Mouse (Mus musculus): ENCODE measurements around the gene Tnik. TPM values are rescaled to one million over a fixed set of nuclear protein-coding genes. Genes with fewer than 3 reads are reported as not detected.

The Tnik gene
- polyA plus RNA-seq, 1 experiment from 2014 or later = 10.3 TPM

DNA sequence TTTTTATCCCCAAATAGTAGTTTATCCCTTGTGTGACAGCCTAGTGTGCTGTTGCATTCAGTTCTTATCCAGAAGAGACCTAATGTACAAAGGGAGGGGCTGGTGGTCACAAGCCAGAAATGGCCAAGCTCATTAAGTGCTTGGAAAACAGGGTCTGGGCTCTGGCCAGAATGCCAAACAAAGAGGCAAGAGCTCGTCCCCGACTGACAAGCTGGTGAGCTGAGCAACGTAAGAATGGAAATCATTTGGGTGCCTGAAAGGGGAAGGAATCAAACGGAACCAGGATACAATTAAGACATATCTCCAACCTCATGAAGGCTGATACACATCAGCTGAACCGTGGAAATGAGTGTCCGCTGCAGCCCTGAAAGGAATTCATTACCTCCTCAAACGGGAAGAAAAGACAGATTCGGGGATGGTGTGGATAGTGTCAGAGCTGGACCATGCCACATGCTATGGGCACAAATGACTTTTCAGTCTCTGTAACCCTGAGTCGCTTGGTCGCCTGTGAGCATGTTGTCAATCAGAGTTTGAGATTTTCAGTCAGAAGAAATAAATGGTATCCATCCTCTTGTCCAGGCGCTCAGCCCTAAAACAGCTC, 120.6 kb downstream of the Tnik start:
- Histone ChIP-seq H3K36me3 (no peaks in the 10 kb centered on the region), H3K9ac (no peak overlapping the region), H3K4me1 (replicated peaks) (no peaks in the 10 kb centered on the region; the same call in 1 of the 2 replicates), H3K27me3 (no peaks in the 10 kb centered on the region), H3K4me3 (no peak overlapping the region), H3K4me2 (no peak overlapping the region), H3K27ac (no peak overlapping the region), H3K9me3 (replicated peaks) (no peaks in the 10 kb centered on the region)
- WGBS = 63% methylated on average over 11 of the region's 11 CpGs
- no peak for ATAC-seq (replicated peaks; ENCODE audit: insufficient number of reproducible peaks, insufficient read depth, low FRiP score, low read depth)

GRCm38 (mm10) chr3:28385199-28385975, 122.4 kb downstream of the Tnik start:
- no peaks in the 10 kb centered on the region for H3K27me3 ChIP-seq
- no peaks in the 10 kb centered on the region for H3K9me3 ChIP-seq (replicated peaks)
- no peak for ATAC-seq (replicated peaks; ENCODE audit: insufficient number of reproducible peaks, insufficient read depth, low FRiP score, low read depth)
- H3K4me1 ChIP-seq (replicated peaks) = no peaks in the 10 kb centered on the region; the same call in 1 of the 2 replicates
- no peak overlapping the region for H3K9ac ChIP-seq
- no peak overlapping the region for H3K4me2 ChIP-seq
- no peaks in the 10 kb centered on the region for H3K36me3 ChIP-seq
- WGBS = 89% methylated on average over 10 of the region's 10 CpGs
- H3K27ac ChIP-seq = no peak overlapping the region
- no peak overlapping the region for H3K4me3 ChIP-seq

GRCm38 (mm10) chr3:28388540-28388939, 125.5 kb downstream of the Tnik start:
- 81% methylated on average over 3 of the region's 3 CpGs for whole genome bisulfite sequencing
- no peak overlapping the region for H3K4me2 ChIP-seq
- no peak for ATAC-seq (replicated peaks; ENCODE audit: insufficient number of reproducible peaks, insufficient read depth, low FRiP score, low read depth)
- no peaks in the 10 kb centered on the region for H3K9me3 ChIP-seq (replicated peaks)
- no peak overlapping the region for H3K9ac ChIP-seq
- H3K4me1 ChIP-seq (replicated peaks) = no peaks in the 10 kb centered on the region; the same call in 1 of the 2 replicates
- no peak overlapping the region for H3K4me3 ChIP-seq
- no peaks in the 10 kb centered on the region for H3K36me3 ChIP-seq
- no peak overlapping the region for H3K27ac ChIP-seq
- H3K27me3 ChIP-seq = no peaks in the 10 kb centered on the region

- no peak for ATAC-seq (replicated peaks; ENCODE audit: insufficient number of reproducible peaks, insufficient read depth, low FRiP score, low read depth)
- H3K9ac ChIP-seq = no peak overlapping the region
- 98% methylated on average over 2 of the region's 2 CpGs for WGBS
Observed at GRCm38 (mm10) chr3:28390183-28390582, 127.2 kb downstream of the Tnik start.

DNA sequence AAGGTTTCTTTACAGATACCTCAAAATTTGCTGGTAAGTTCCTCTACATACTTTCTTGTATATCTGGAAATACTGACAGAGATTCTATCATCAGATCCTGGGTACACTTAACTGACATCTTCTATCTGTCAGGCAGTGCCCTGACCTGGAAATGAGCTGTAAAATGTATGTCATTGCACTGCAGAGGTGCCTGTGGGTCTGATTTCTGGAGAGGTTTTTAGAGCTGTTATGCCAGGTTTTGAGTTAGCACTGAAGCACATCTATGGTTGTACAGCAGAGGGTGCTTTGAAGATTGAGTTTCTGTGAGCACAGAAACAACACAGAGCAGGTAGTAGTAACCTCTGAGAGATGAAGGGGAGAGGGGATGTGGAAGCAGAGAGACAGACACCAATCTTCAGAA, 129.5 kb downstream of the Tnik start:
- no peak overlapping the region for H3K27ac ChIP-seq
- no peak overlapping the region for H3K4me2 ChIP-seq

More at GRCm38 (mm10) chr3:28390183-28390582, 127.2 kb downstream of the Tnik start:
- Histone ChIP-seq H3K36me3 (no peaks in the 10 kb centered on the region), H3K27me3 (no peaks in the 10 kb centered on the region), H3K4me2 (no peak overlapping the region), H3K4me1 (replicated peaks) (no peaks in the 10 kb centered on the region), H3K27ac (no peak overlapping the region), H3K9me3 (replicated peaks) (no peaks in the 10 kb centered on the region), H3K4me3 (no peak overlapping the region)

DNA sequence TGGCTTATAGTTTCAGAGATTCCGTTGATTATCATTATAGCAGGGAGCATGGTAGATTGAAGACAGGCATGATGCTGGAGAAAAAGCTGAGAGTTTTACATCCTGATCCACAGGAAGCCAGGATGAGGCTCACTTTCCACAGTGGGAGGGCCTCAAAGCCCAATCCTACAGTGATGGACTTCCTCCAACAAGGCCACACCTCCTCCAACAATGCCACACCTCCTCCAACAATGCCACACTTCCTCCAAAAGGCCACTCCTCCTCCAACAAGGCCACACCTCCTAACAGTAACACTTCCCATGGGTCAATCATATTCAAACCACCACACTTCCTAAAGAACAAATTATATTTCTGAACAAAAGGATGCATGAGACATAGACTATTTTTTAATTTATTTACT, 135.8 kb downstream of the Tnik start:
- Histone ChIP-seq H3K36me3 (no peaks in the 10 kb centered on the region), H3K9ac (no peak overlapping the region), H3K4me1 (replicated peaks) (peaks cover 21% of the 10 kb centered on the region), H3K27me3 (no peaks in the 10 kb centered on the region), H3K4me3 (no peak overlapping the region), H3K4me2 (no peak overlapping the region), H3K9me3 (replicated peaks) (no peaks in the 10 kb centered on the region), H3K27ac (no peak overlapping the region)
- no peak for ATAC-seq (replicated peaks; ENCODE audit: insufficient number of reproducible peaks, insufficient read depth, low FRiP score, low read depth)
- WGBS = 88% methylated on average over 1 of the region's 1 CpGs

More for the DNA sequence above, 129.5 kb downstream of the Tnik start:
- H3K4me1 ChIP-seq (replicated peaks) = no peaks in the 10 kb centered on the region
- H3K36me3 ChIP-seq = no peaks in the 10 kb centered on the region
- no peak overlapping the region for H3K9ac ChIP-seq
- no peaks in the 10 kb centered on the region for H3K9me3 ChIP-seq (replicated peaks)
- H3K4me3 ChIP-seq = no peak overlapping the region
- no peak for ATAC-seq (replicated peaks; ENCODE audit: insufficient number of reproducible peaks, insufficient read depth, low FRiP score, low read depth)
- H3K27me3 ChIP-seq = no peaks in the 10 kb centered on the region

DNA sequence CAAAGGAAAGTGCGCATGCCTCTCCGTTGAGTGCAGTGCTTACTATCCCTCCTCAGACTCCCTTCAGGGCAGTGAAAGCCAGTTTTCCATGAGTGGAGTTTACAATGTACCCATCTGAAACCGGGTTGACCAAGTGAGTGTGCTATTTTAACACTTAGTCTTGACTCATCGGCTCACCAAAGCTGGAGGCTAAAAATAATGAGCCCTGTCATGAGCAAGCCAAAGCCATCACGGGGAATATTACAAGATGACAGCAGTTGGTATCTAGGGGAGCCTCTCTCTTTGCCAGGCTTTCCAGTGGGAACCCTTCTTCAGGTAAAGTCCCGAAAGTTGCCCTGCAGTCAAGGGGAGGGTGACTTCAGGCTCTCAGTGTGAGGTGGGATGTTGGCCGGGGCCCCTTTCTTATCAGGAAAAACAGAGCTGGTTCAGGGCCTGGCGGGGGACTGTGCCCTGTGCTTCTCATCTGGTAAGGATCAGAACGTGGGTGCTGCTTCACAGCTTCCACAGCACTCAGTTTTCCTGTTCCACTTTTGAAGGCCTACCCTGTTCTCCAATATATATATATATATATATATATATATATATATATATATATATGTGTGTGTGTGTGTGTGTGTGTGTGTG, 136.7 kb downstream of the Tnik start:
- peak overlapping the region; percentile 59 for H3K27ac ChIP-seq
- H3K4me1 ChIP-seq (replicated peaks) = peaks cover 21% of the 10 kb centered on the region
- H3K36me3 ChIP-seq = no peaks in the 10 kb centered on the region
- no peak overlapping the region for H3K4me2 ChIP-seq
- WGBS = 44% methylated on average over 9 of the region's 9 CpGs
- H3K27me3 ChIP-seq = no peaks in the 10 kb centered on the region
- no peak overlapping the region for H3K4me3 ChIP-seq
- no peak overlapping the region for H3K9ac ChIP-seq
- H3K9me3 ChIP-seq (replicated peaks) = no peaks in the 10 kb centered on the region
- no peak for ATAC-seq (replicated peaks; ENCODE audit: insufficient number of reproducible peaks, insufficient read depth, low FRiP score, low read depth)

- no peak for ATAC-seq (replicated peaks; ENCODE audit: insufficient number of reproducible peaks, insufficient read depth, low FRiP score, low read depth)
Observed at GRCm38 (mm10) chr3:28401335-28401734, 138.3 kb downstream of the Tnik start.

DNA sequence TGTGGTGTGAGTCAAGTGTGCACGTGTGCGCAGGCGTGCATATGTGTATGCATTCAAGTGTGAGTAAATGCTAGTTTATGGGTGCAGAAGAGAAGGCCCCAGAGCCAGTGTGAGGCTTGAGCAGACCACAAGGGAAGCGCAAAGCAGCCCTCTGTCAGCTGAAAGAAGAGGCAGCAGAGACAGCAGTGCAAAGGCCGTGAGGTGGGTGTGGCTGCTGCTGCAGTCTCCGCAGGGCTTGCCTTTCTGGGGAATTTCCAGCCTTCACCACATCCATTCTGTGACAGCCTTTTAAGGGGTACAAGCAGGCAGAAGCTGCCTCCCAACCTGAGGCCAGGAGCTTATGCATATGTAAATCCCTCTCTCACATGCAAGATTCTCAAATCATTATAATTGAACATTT, 139.2 kb downstream of the Tnik start:
- WGBS = 61% methylated on average over 6 of the region's 6 CpGs
- Histone ChIP-seq H3K9me3 (replicated peaks) (no peaks in the 10 kb centered on the region), H3K27me3 (no peaks in the 10 kb centered on the region), H3K4me1 (replicated peaks) (peaks cover 21% of the 10 kb centered on the region), H3K27ac (no peak overlapping the region), H3K4me3 (no peak overlapping the region), H3K9ac (no peak overlapping the region), H3K4me2 (no peak overlapping the region), H3K36me3 (no peaks in the 10 kb centered on the region)
- ATAC-seq (replicated peaks; ENCODE audit: insufficient number of reproducible peaks, insufficient read depth, low FRiP score, low read depth) = no peak

More at GRCm38 (mm10) chr3:28401335-28401734, 138.3 kb downstream of the Tnik start:
- 52% methylated on average over 9 of the region's 9 CpGs for WGBS
- no peak overlapping the region for H3K4me3 ChIP-seq
- H3K27ac ChIP-seq = peak overlapping the region; percentile 72
- no peaks in the 10 kb centered on the region for H3K9me3 ChIP-seq (replicated peaks)
- peaks cover 21% of the 10 kb centered on the region for H3K4me1 ChIP-seq (replicated peaks)
- no peak overlapping the region for H3K4me2 ChIP-seq
- no peaks in the 10 kb centered on the region for H3K27me3 ChIP-seq
- H3K36me3 ChIP-seq = no peaks in the 10 kb centered on the region
- H3K9ac ChIP-seq = no peak overlapping the region

GRCm38 (mm10) chr3:28405391-28405790, 142.4 kb downstream of the Tnik start:
- Histone ChIP-seq H3K9ac (no peak overlapping the region), H3K4me3 (no peak overlapping the region), H3K4me2 (no peak overlapping the region), H3K4me1 (replicated peaks) (peaks cover 13% of the 10 kb centered on the region), H3K9me3 (replicated peaks) (no peaks in the 10 kb centered on the region), H3K27ac (no peak overlapping the region), H3K27me3 (no peaks in the 10 kb centered on the region), H3K36me3 (no peaks in the 10 kb centered on the region)
- 75% methylated on average over 2 of the region's 2 CpGs for WGBS
- no peak for ATAC-seq (replicated peaks; ENCODE audit: insufficient number of reproducible peaks, insufficient read depth, low FRiP score, low read depth)

- Histone ChIP-seq H3K4me1 (replicated peaks) (no peaks in the 10 kb centered on the region), H3K9me3 (replicated peaks) (no peaks in the 10 kb centered on the region), H3K9ac (no peak overlapping the region), H3K4me2 (no peak overlapping the region), H3K36me3 (no peaks in the 10 kb centered on the region), H3K27ac (no peak overlapping the region), H3K4me3 (no peak overlapping the region), H3K27me3 (no peaks in the 10 kb centered on the region)
- peak; percentile 69; the same call in 1 of the 2 replicates for ATAC-seq (replicated peaks; ENCODE audit: insufficient number of reproducible peaks, insufficient read depth, low FRiP score, low read depth)
- 54% methylated on average over 12 of the region's 12 CpGs for WGBS
Observed at GRCm38 (mm10) chr3:28408859-28409459, 145.9 kb downstream of the Tnik start.
